Mouse (Mus musculus) erythroblast, embryonic 14.5 days (primary cell): ENCODE data around the gene Sf3a3.

Experiments used
- GATA1 ChIP-seq: IDR thresholded peaks from 2 replicates; pipeline ENCODE4 v1.6.1; 2012; ENCODE audit warnings: low read length, inconsistent platforms, mixed read lengths
- TAL1 ChIP-seq: IDR thresholded peaks from 3 replicates; pipeline ENCODE4 v1.6.1; 2012; ENCODE audit warnings: low read length, inconsistent platforms, mixed read lengths

DNA sequence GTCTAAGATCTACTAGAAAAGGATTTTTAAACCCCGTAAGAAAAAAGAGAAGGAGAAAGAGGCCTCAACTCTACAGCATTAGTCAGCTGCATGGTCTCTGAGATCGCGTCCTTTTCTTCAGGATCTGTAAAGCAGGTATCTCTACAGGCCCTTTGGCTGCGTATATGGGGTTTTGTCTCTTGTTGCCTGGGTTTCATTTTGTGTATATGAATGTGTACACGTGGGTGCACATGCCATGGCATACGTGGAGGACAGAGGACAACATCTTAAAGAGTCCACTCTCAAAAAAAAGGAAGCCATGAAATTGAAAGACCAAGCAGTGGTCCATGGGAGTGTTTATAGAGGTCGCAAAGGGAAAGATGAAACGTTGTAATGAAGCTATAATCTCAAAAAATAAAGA is 23.1 kb upstream of the Sf3a3 start:
- TF ChIP-seq GATA1 (no peak), TAL1 (no peak)
